Mouse (Mus musculus): ENCODE measurements at regions not wholly inside any gene's neighbourhood (a gene's known extent, or its start where the extent isn't known, plus 50 kb on each side); places are given as distances from the start of the nearest gene placed in this dataset.

- ATAC-seq (ENCODE audit: low FRiP score) (no peak), DNase-seq (ENCODE audit: low spot score) (no peak)
- 88% methylated on average over 4 of the region's 4 CpGs for WGBS
- no peaks in the 10 kb centered on the region for H3K27me3 ChIP-seq (ENCODE audit: control insufficient read depth, insufficient read depth, low read length)
- H3K4me2 ChIP-seq (replicated peaks) = no peak overlapping the region
- no peak overlapping the region for H3K4me3 ChIP-seq (replicated peaks; ENCODE audit: low read length)
- H3K9ac ChIP-seq = no peak overlapping the region
- no peaks in the 10 kb centered on the region for H3K9me3 ChIP-seq (ENCODE audit: control insufficient read depth, low read length)
- H3K27ac ChIP-seq = no peak overlapping the region
- H3K4me1 ChIP-seq (replicated peaks; ENCODE audit: control insufficient read depth, insufficient read depth, low read length) = no peaks in the 10 kb centered on the region
- no peaks in the 10 kb centered on the region for H3K36me3 ChIP-seq (replicated peaks; ENCODE audit: control insufficient read depth, insufficient read depth)
Measured at GRCm38 (mm10) chr1:19918762-19919161, 699.1 kb downstream of the Pkhd1 start.

- ATAC-seq (ENCODE audit: low FRiP score) (no peak), DNase-seq (ENCODE audit: low spot score) (no peak)
- H3K9ac ChIP-seq = no peak overlapping the region
- 83% methylated on average over 1 of the region's 1 CpGs for WGBS
- H3K4me3 ChIP-seq (replicated peaks; ENCODE audit: low read length) = no peak overlapping the region
- no peak overlapping the region for H3K27ac ChIP-seq
- H3K4me2 ChIP-seq (replicated peaks) = no peak overlapping the region
- H3K27me3 ChIP-seq (ENCODE audit: control insufficient read depth, insufficient read depth, low read length) = no peaks in the 10 kb centered on the region
- H3K4me1 ChIP-seq (replicated peaks; ENCODE audit: control insufficient read depth, insufficient read depth, low read length) = no peaks in the 10 kb centered on the region
- no peaks in the 10 kb centered on the region for H3K9me3 ChIP-seq (ENCODE audit: control insufficient read depth, low read length)
- no peaks in the 10 kb centered on the region for H3K36me3 ChIP-seq (replicated peaks; ENCODE audit: control insufficient read depth, insufficient read depth)
Measured at GRCm38 (mm10) chr1:19927192-19927591, 690.7 kb downstream of the Pkhd1 start.

DNA sequence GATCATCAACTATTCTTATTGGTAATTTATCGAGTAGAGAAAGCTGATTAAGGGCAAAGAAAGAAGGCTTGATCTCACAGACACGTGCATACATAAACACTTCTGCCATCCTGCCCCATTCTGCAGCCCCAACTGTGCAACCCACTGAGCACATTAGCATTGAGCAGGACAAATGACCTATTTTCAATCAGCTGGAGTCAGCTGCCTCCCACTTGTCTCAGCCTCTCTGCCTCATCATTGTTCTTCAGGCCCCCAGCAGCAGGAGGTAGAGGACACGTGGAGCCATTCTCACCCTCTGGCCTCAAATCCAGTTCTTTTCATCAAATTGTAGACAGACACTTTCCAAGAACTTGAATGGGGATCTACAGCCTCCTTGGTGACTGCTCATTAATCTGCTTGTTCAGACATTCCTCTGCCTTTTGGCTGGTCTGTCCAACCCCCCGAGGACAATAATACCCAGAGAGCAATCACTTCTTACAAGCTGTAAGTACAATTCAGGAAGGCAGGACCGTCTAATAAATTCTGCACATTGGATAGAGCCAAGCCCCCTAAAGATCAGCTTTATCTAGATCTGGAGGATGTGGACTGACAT, 690.0 kb downstream of the Pkhd1 start:
- Histone ChIP-seq H3K9me3 (ENCODE audit: control insufficient read depth, low read length) (no peaks in the 10 kb centered on the region), H3K4me1 (replicated peaks; ENCODE audit: control insufficient read depth, insufficient read depth, low read length) (no peaks in the 10 kb centered on the region), H3K4me2 (replicated peaks) (no peak overlapping the region), H3K27ac (no peak overlapping the region), H3K36me3 (replicated peaks; ENCODE audit: control insufficient read depth, insufficient read depth) (no peaks in the 10 kb centered on the region), H3K4me3 (replicated peaks; ENCODE audit: low read length) (no peak overlapping the region), H3K27me3 (ENCODE audit: control insufficient read depth, insufficient read depth, low read length) (no peaks in the 10 kb centered on the region), H3K9ac (no peak overlapping the region)
- ATAC-seq (ENCODE audit: low FRiP score) (peak; percentile 79; the same call in 1 of the 2 replicates), DNase-seq (ENCODE audit: low spot score) (no peak)
- WGBS = 7% methylated on average over 5 of the region's 5 CpGs

- no peak overlapping the region for H3K27ac ChIP-seq
- no peaks in the 10 kb centered on the region for H3K9me3 ChIP-seq (ENCODE audit: control insufficient read depth, low read length)
- ATAC-seq (ENCODE audit: low FRiP score) (peak; percentile 85), DNase-seq (ENCODE audit: low spot score) (no peak)
- 10% methylated on average over 7 of the region's 7 CpGs for WGBS
- H3K9ac ChIP-seq = no peak overlapping the region
- H3K4me2 ChIP-seq (replicated peaks) = peak overlapping the region; percentile 28
- no peaks in the 10 kb centered on the region for H3K27me3 ChIP-seq (ENCODE audit: control insufficient read depth, insufficient read depth, low read length)
- H3K4me3 ChIP-seq (replicated peaks; ENCODE audit: low read length) = no peak overlapping the region
- no peaks in the 10 kb centered on the region for H3K36me3 ChIP-seq (replicated peaks; ENCODE audit: control insufficient read depth, insufficient read depth)
- H3K4me1 ChIP-seq (replicated peaks; ENCODE audit: control insufficient read depth, insufficient read depth, low read length) = no peaks in the 10 kb centered on the region
Measured at GRCm38 (mm10) chr1:19951050-19951679, 666.7 kb downstream of the Pkhd1 start.

DNA sequence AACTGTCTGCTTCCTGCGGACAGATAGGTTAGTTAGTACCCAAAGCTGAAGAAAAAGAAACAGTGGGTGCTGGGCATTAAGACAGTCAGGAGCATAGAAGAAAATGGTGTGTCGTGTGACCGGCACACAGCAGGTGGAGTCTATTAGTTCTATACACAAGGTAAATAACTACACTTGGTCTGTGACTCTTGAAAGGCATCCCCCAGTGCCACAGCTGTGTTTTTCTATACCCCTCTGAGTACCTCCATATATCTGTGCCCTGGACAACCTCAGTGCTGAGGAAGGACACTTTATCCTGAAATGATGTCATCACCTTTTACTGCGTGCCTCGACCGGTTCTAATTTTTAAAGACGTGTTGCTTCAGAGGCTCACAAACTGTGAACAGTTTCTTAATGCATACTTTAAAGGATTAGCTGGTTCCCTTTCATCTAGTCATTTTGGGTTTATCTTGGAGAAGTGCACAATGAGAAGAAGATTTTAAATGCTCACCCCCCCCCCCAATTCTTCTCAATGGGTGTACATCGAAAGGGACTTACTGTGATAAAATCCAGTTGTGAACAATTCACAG, 666.1 kb downstream of the Pkhd1 start:
- ATAC-seq (ENCODE audit: low FRiP score) (peak; percentile 37; the same call in 1 of the 2 replicates), DNase-seq (ENCODE audit: low spot score) (no peak)
- Histone ChIP-seq H3K4me3 (replicated peaks; ENCODE audit: low read length) (no peak overlapping the region), H3K9me3 (ENCODE audit: control insufficient read depth, low read length) (no peaks in the 10 kb centered on the region), H3K27me3 (ENCODE audit: control insufficient read depth, insufficient read depth, low read length) (no peaks in the 10 kb centered on the region), H3K9ac (no peak overlapping the region), H3K27ac (no peak overlapping the region), H3K4me1 (replicated peaks; ENCODE audit: control insufficient read depth, insufficient read depth, low read length) (no peaks in the 10 kb centered on the region), H3K4me2 (replicated peaks) (peak overlapping the region; percentile 28), H3K36me3 (replicated peaks; ENCODE audit: control insufficient read depth, insufficient read depth) (no peaks in the 10 kb centered on the region)
- WGBS = 32% methylated on average over 8 of the region's 8 CpGs

GRCm38 (mm10) chr1:19973364-19973763, 644.5 kb downstream of the Pkhd1 start:
- no peaks in the 10 kb centered on the region for H3K27me3 ChIP-seq (ENCODE audit: control insufficient read depth, insufficient read depth, low read length)
- H3K36me3 ChIP-seq (replicated peaks; ENCODE audit: control insufficient read depth, insufficient read depth) = no peaks in the 10 kb centered on the region
- no peaks in the 10 kb centered on the region for H3K9me3 ChIP-seq (ENCODE audit: control insufficient read depth, low read length)
- no peaks in the 10 kb centered on the region for H3K4me1 ChIP-seq (replicated peaks; ENCODE audit: control insufficient read depth, insufficient read depth, low read length)
- WGBS = 43% methylated on average over 4 of the region's 4 CpGs
- no peak overlapping the region for H3K4me3 ChIP-seq (replicated peaks; ENCODE audit: low read length)
- H3K4me2 ChIP-seq (replicated peaks) = no peak overlapping the region
- DNase-seq (ENCODE audit: low spot score) (peak; percentile 77), ATAC-seq (ENCODE audit: low FRiP score) (peak; percentile 85)
- H3K27ac ChIP-seq = no peak overlapping the region
- no peak overlapping the region for H3K9ac ChIP-seq

DNA sequence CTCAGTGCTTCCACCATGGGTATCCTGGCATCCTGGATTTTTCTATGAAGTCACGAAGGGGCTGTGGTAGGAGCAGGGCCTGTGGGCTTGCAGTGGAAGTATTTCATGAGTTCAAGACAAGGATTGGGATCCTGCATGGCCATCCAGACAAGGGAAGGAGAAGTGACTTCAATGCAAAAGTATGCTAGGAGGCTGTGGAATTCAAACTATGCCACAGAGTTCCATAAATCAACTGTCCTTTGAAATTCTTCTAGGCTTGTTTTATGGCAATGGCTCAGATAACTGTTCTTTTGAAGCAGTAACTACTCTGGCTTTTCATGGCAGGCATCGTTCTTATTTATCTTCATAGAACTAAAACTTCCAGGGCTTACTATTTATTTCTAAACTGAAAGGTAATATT, 643.9 kb downstream of the Pkhd1 start:
- H3K36me3 ChIP-seq (replicated peaks; ENCODE audit: control insufficient read depth, insufficient read depth) = no peaks in the 10 kb centered on the region
- no peak for ATAC-seq (ENCODE audit: low FRiP score)
- H3K27me3 ChIP-seq (ENCODE audit: control insufficient read depth, insufficient read depth, low read length) = no peaks in the 10 kb centered on the region
- H3K27ac ChIP-seq = no peak overlapping the region
- H3K9ac ChIP-seq = no peak overlapping the region
- 55% methylated on average over 2 of the region's 2 CpGs for WGBS
- no peak overlapping the region for H3K4me2 ChIP-seq (replicated peaks)
- no peak overlapping the region for H3K4me3 ChIP-seq (replicated peaks; ENCODE audit: low read length)
- H3K4me1 ChIP-seq (replicated peaks; ENCODE audit: control insufficient read depth, insufficient read depth, low read length) = no peaks in the 10 kb centered on the region
- no peak for DNase-seq (ENCODE audit: low spot score)
- H3K9me3 ChIP-seq (ENCODE audit: control insufficient read depth, low read length) = no peaks in the 10 kb centered on the region

GRCm38 (mm10) chr1:19975436-19975835, 642.4 kb downstream of the Pkhd1 start:
- H3K4me2 ChIP-seq (replicated peaks) = no peak overlapping the region
- ATAC-seq (ENCODE audit: low FRiP score) (no peak), DNase-seq (ENCODE audit: low spot score) (no peak)
- no peak overlapping the region for H3K27ac ChIP-seq
- no peak overlapping the region for H3K4me3 ChIP-seq (replicated peaks; ENCODE audit: low read length)
- no peaks in the 10 kb centered on the region for H3K36me3 ChIP-seq (replicated peaks; ENCODE audit: control insufficient read depth, insufficient read depth)
- no peaks in the 10 kb centered on the region for H3K27me3 ChIP-seq (ENCODE audit: control insufficient read depth, insufficient read depth, low read length)
- no peaks in the 10 kb centered on the region for H3K9me3 ChIP-seq (ENCODE audit: control insufficient read depth, low read length)
- H3K4me1 ChIP-seq (replicated peaks; ENCODE audit: control insufficient read depth, insufficient read depth, low read length) = no peaks in the 10 kb centered on the region
- no peak overlapping the region for H3K9ac ChIP-seq

- no peaks in the 10 kb centered on the region for H3K27me3 ChIP-seq (ENCODE audit: control insufficient read depth, insufficient read depth, low read length)
- WGBS = 16% methylated on average over 1 of the region's 1 CpGs
- ATAC-seq (ENCODE audit: low FRiP score) (no peak), DNase-seq (ENCODE audit: low spot score) (no peak)
- H3K27ac ChIP-seq = no peak overlapping the region
- H3K4me1 ChIP-seq (replicated peaks; ENCODE audit: control insufficient read depth, insufficient read depth, low read length) = peaks cover 4% of the 10 kb centered on the region; the same call in 1 of the 2 replicates
- H3K36me3 ChIP-seq (replicated peaks; ENCODE audit: control insufficient read depth, insufficient read depth) = no peaks in the 10 kb centered on the region
- H3K9me3 ChIP-seq (ENCODE audit: control insufficient read depth, low read length) = no peaks in the 10 kb centered on the region
- H3K4me3 ChIP-seq (replicated peaks; ENCODE audit: low read length) = no peak overlapping the region
- no peak overlapping the region for H3K4me2 ChIP-seq (replicated peaks)
- H3K9ac ChIP-seq = no peak overlapping the region
Measured at GRCm38 (mm10) chr1:19981189-19981588, 636.7 kb downstream of the Pkhd1 start.

Data from hindbrain, embryonic 14.5 days (tissue).